Mouse (Mus musculus) adrenal gland, postnatal 25 days (tissue): ENCODE measurements around the gene Sap30bp. TPM values are rescaled to one million over a fixed set of nuclear protein-coding genes. Genes with fewer than 3 reads are reported as not detected.

Experiments
- DNase-seq: peaks from one replicate; pipeline ENCODE4 v3.0.0; 2021; ENCODE audit warnings: mixed read lengths
- total RNA-seq: library from RNA; stranded (reverse); gene quantifications from 2 replicates; pipeline ENCODE4 v1.2.3, GENCODE M21; 2021

Gene Sap30bp
- total RNA-seq, 1 experiment from 2014 or later, result 41.3 TPM

GRCm38 (mm10) chr11:115956453-115956852 is 23.4 kb downstream of the Sap30bp start:
- no peak for DNase-seq

GRCm38 (mm10) chr11:115957971-115958370 is 24.9 kb downstream of the Sap30bp start:
- DNase-seq, result no peak

- no peak for DNase-seq
These were observed 25.9 kb downstream of the Sap30bp start for GRCm38 (mm10) chr11:115959018-115959417.

- peak; percentile 29 for DNase-seq
These were observed 29.8 kb downstream of the Sap30bp start for GRCm38 (mm10) chr11:115962651-115963412.

GRCm38 (mm10) chr11:115964977-115965604 is 32.0 kb downstream of the Sap30bp start:
- DNase-seq, result peak; percentile 83

- DNase-seq, result no peak
These were observed 35.8 kb downstream of the Sap30bp start for GRCm38 (mm10) chr11:115968731-115969405.

- DNase-seq, result no peak
These were observed 37.1 kb downstream of the Sap30bp start for GRCm38 (mm10) chr11:115970006-115970673.

GRCm38 (mm10) chr11:115971016-115971415 is 37.9 kb downstream of the Sap30bp start:
- no peak for DNase-seq

- DNase-seq, result peak; percentile 15
These were observed 41.4 kb downstream of the Sap30bp start, which contains the start of gene Itgb4 for GRCm38 (mm10) chr11:115974309-115975082. TSS of gene Itgb4 (plus strand) at chr11:115974709.

- no peak for DNase-seq
These were observed 42.0 kb downstream of the Sap30bp start for GRCm38 (mm10) chr11:115975083-115975420.

GRCm38 (mm10) chr11:115975544-115975943 is 42.5 kb downstream of the Sap30bp start:
- DNase-seq, result no peak

- DNase-seq, result no peak
These were observed 49.4 kb downstream of the Sap30bp start for GRCm38 (mm10) chr11:115982472-115982871.

- DNase-seq, result no peak
These were observed 50.2 kb downstream of the Sap30bp start for GRCm38 (mm10) chr11:115983291-115983690.

GRCm38 (mm10) chr11:115989686-115990085 is 56.6 kb downstream of the Sap30bp start:
- DNase-seq, result no peak

- no peak for DNase-seq
These were observed 59.0 kb downstream of the Sap30bp start for GRCm38 (mm10) chr11:115992098-115992497.

- DNase-seq, result no peak
These were observed 62.2 kb downstream of the Sap30bp start for GRCm38 (mm10) chr11:115995256-115995655.

- DNase-seq, result no peak
These were observed 64.0 kb downstream of the Sap30bp start for GRCm38 (mm10) chr11:115997047-115997446.

- no peak for DNase-seq
These were observed 64.6 kb downstream of the Sap30bp start for GRCm38 (mm10) chr11:115997662-115998061.

GRCm38 (mm10) chr11:115999027-115999426 is 65.9 kb downstream of the Sap30bp start:
- DNase-seq, result no peak

- peak; percentile 75 for DNase-seq
These were observed 66.6 kb downstream of the Sap30bp start for GRCm38 (mm10) chr11:115999538-116000143.

- no peak for DNase-seq
These were observed 67.5 kb downstream of the Sap30bp start for GRCm38 (mm10) chr11:116000607-116001006.
